Mouse (Mus musculus): Measurements from ENCODE around the gene Zfp872. TPM values are rescaled to one million over a fixed set of nuclear protein-coding genes. Genes with fewer than 3 reads are reported as not detected.

The Zfp872 gene
- total RNA-seq (2023; ENCODE audit: inconsistent age): not detected in 4 replicates

GRCm38 (mm10) chr9:22188025-22188611 is at the start of gene Zfp872:
TSS of gene Zfp872 (plus strand) at chr9:22188090.

DNA sequence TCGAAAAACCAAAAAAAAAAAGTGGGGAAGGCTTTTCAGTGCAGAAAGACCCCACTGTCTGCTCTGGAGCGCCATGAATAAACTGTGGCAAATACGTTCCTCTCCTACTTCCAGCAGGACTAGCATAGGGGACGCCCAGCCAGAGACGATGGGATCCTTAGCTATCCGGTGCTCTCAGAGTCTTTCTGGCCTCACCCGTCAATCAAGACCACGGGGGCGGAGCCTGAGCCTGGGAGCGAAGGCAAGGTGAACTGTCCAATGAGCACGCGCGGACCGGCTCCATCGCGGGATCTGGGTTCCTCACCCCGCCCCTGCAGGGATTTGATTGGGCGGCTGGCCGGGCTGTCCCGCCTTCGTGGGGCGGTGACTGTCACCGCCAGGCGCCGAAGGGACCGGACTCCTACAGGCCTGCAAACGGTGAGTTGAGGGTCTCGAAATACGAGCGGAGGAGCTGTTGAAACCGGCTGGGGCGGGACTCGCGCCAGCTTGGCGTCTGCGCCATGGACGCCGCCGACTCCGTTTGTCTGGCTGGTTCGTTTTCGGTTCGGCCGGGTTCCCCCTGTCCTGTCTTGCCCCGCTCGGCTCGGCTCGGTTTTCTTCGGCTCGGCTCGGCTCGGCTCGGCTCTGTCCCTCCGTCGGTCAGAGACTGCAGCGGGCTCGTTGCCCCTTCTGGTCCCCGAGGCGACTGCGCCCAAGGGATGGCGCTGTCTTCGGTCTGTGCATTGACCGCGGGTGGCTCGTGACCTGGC is 31.2 kb upstream of the Zfp872 start, which contains the start of gene Pigyl:
Pigyl (plus strand) TSS at position 350 of the 749 bp plus-strand sequence.

GRCm38 (mm10) chr9:22225581-22226388 is 37.9 kb downstream of the Zfp872 start, which contains the start of gene Zfp809:
TSS of gene Zfp809 (plus strand) at chr9:22225714.

Other genes with a start within 250 kb of the Zfp872 start
- 8.1 to 10.0 TPM (median 9.1 TPM) in 4 replicates for gene Swsap1, start 232.3 kb upstream of the Zfp872 start, total RNA-seq (2023; ENCODE audit: inconsistent age)
- 0.30 to 0.60 TPM in 2 of 4 replicates, not detected in the others for gene Epor, start 224.6 kb upstream of the Zfp872 start, total RNA-seq (2023; ENCODE audit: inconsistent age)
- 0.19 to 0.21 TPM in 2 of 4 replicates, not detected in the others for gene Rgl3, start 198.6 kb upstream of the Zfp872 start, total RNA-seq (2023; ENCODE audit: inconsistent age)
- gene Ccdc151, start 185.5 kb upstream of the Zfp872 start, total RNA-seq (2023; ENCODE audit: inconsistent age): not detected in 4 replicates
- gene Prkcsh, start 185.3 kb upstream of the Zfp872 start, total RNA-seq (2023; ENCODE audit: inconsistent age): 66.4 to 85.8 TPM (median 77.1 TPM) in 4 replicates
- not detected in 4 replicates for gene Elavl3, start 136.1 kb upstream of the Zfp872 start, total RNA-seq (2023; ENCODE audit: inconsistent age)
- not detected in 4 replicates for gene Gm49318, start 116.8 kb upstream of the Zfp872 start, total RNA-seq (2023; ENCODE audit: inconsistent age)
- 31.9 to 34.7 TPM (median 32.9 TPM) in 4 replicates for gene Zfp653, start 116.7 kb upstream of the Zfp872 start, total RNA-seq (2023; ENCODE audit: inconsistent age)
- 18.3 to 23.0 TPM (median 22.1 TPM) in 4 replicates for gene Ecsit, start 102.7 kb upstream of the Zfp872 start, total RNA-seq (2023; ENCODE audit: inconsistent age)
- 0.21 TPM in 1 of 4 replicates, not detected in the others for gene Cnn1, start 88.9 kb upstream of the Zfp872 start, total RNA-seq (2023; ENCODE audit: inconsistent age)
- 38.1 to 44.9 TPM (median 41.1 TPM) in 4 replicates for gene Elof1, start 70.9 kb upstream of the Zfp872 start, total RNA-seq (2023; ENCODE audit: inconsistent age)
- 207 to 275 TPM (median 227 TPM) in 4 replicates for gene Acp5, start 52.4 kb upstream of the Zfp872 start, total RNA-seq (2023; ENCODE audit: inconsistent age)
- 12.8 to 20.2 TPM (median 16.1 TPM) in 4 replicates for gene Pigyl, start 31.2 kb upstream of the Zfp872 start, total RNA-seq (2023; ENCODE audit: inconsistent age)
- gene Zfp809, start 37.6 kb downstream of the Zfp872 start, total RNA-seq (2023; ENCODE audit: inconsistent age): 32.3 to 39.4 TPM (median 35.7 TPM) in 4 replicates
- gene Zfp599, start 71.8 kb downstream of the Zfp872 start, total RNA-seq (2023; ENCODE audit: inconsistent age): 1.9 to 2.9 TPM (median 2.4 TPM) in 4 replicates
- gene Zfp810, start 119.6 kb downstream of the Zfp872 start, total RNA-seq (2023; ENCODE audit: inconsistent age): 11.3 to 16.5 TPM (median 12.5 TPM) in 4 replicates
- 1.1 to 3.0 TPM (median 2.1 TPM) in 4 replicates for gene Anln, start 201.1 kb downstream of the Zfp872 start, total RNA-seq (2023; ENCODE audit: inconsistent age)
- gene 9530077C05Rik, start 223.4 kb downstream of the Zfp872 start, total RNA-seq (2023; ENCODE audit: inconsistent age): 1.1 to 1.7 TPM (median 1.4 TPM) in 4 replicates